Mouse (Mus musculus): ENCODE data around the gene Stip1. TPM values are rescaled to one million over a fixed set of nuclear protein-coding genes. Genes with fewer than 3 reads are reported as not detected.

Gene Stip1
- polyA plus RNA-seq, 1 experiment from 2014 or later, result 214 TPM

DNA sequence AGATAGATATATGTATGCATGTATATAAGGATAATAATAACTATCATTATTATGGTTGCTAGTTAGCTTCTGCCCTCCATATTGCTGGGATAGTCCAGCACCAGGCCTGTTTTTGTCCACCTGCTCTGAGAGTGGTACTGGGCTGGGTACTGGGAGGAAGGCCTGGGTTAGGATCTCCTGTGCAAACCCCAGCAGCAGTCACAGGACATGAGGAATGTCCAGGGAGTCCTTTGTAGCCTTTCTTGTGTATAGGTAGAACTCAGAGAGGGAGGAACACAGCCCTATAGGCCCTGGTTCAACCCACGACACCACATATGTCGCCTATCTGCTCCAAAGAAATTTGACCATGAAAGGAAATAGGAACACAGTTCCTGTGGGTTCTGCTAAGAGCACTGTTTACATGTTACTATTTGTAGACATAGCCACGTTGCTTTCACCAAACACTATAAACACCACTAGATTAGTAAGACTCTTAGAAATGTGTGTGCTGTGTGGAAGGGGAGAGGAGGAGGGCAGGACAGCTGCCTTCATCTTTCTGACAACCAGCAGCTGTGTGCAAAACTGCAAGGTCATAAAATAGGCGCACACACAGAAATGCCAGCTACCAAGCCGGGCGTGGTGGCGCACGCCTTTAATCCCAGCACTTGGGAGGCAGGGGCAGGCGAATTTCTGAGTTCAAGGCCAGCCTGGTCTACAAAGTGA lies 32.7 kb downstream of the Stip1 start:
- no peak overlapping the region for H3K4me2 ChIP-seq (ENCODE audit: low read length)
- H3K27me3 ChIP-seq (replicated peaks; ENCODE audit: control insufficient read depth, insufficient read depth, low read length), result no peaks in the 10 kb centered on the region
- ATAC-seq, result no peak
- WGBS, result 87% methylated on average over 9 of the region's 9 CpGs
- no peak overlapping the region for H3K27ac ChIP-seq (ENCODE audit: low read depth, low read length)
- no peaks in the 10 kb centered on the region for H3K36me3 ChIP-seq (ENCODE audit: control insufficient read depth, insufficient read depth, low read length)
- no peak overlapping the region for H3K9ac ChIP-seq (ENCODE audit: low read depth, low read length)
- H3K9me3 ChIP-seq (ENCODE audit: control insufficient read depth, low read length), result no peaks in the 10 kb centered on the region
- no peaks in the 10 kb centered on the region for H3K4me1 ChIP-seq (ENCODE audit: control insufficient read depth, insufficient read depth, low read depth, low read length)
- no peak overlapping the region for H3K4me3 ChIP-seq (ENCODE audit: low read length)

DNA sequence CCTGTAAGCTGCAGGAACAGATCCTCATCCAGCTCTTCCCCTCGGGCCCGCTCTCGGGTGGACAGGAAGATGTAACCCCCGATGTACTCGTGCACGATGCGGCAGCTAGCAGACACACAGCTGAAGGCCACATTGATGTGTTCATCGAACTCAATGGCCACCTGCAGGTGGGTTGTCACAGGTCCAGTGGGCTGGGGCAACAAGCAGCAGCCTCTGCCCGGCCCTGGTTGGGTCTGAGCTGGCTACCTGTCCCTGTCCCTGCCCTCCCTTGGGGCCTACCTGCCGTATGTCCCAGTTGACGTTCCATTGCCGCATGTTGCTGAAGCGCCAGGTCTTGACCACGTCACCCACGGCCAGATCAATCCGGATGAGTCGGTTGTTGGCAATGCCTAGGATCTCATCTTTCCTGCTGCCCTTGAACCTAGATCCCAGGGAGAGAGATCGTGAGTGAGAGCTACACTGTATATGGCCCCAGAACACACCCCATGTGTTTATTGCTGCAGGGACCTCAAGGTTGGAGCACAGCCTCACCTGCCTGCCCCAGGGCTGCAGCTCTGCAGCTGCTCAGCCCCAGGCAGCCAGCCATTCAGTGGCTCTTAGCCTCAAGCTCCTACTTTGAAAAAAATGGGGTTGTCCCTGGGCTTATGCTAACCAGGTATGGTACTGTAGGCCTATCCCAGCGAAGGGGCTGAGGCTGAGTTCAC lies 40.3 kb downstream of the Stip1 start:
- no peak for ATAC-seq
- Histone ChIP-seq H3K9me3 (ENCODE audit: control insufficient read depth, low read length) (no peaks in the 10 kb centered on the region), H3K27ac (ENCODE audit: low read depth, low read length) (no peak overlapping the region), H3K9ac (ENCODE audit: low read depth, low read length) (no peak overlapping the region), H3K36me3 (ENCODE audit: control insufficient read depth, insufficient read depth, low read length) (peaks cover 16% of the 10 kb centered on the region), H3K27me3 (replicated peaks; ENCODE audit: control insufficient read depth, insufficient read depth, low read length) (no peaks in the 10 kb centered on the region), H3K4me2 (ENCODE audit: low read length) (no peak overlapping the region), H3K4me3 (ENCODE audit: low read length) (no peak overlapping the region), H3K4me1 (ENCODE audit: control insufficient read depth, insufficient read depth, low read depth, low read length) (peaks cover 23% of the 10 kb centered on the region)
- WGBS, result 97% methylated on average over 19 of the region's 19 CpGs

- Histone ChIP-seq H3K9ac (ENCODE audit: low read depth, low read length) (no peak overlapping the region), H3K27me3 (replicated peaks; ENCODE audit: control insufficient read depth, insufficient read depth, low read length) (no peaks in the 10 kb centered on the region), H3K27ac (ENCODE audit: low read depth, low read length) (no peak overlapping the region), H3K9me3 (ENCODE audit: control insufficient read depth, low read length) (no peaks in the 10 kb centered on the region), H3K4me2 (ENCODE audit: low read length) (no peak overlapping the region), H3K4me3 (ENCODE audit: low read length) (no peak overlapping the region), H3K36me3 (ENCODE audit: control insufficient read depth, insufficient read depth, low read length) (peaks cover 16% of the 10 kb centered on the region), H3K4me1 (ENCODE audit: control insufficient read depth, insufficient read depth, low read depth, low read length) (peaks cover 29% of the 10 kb centered on the region)
- WGBS, result 79% methylated on average over 9 of the region's 9 CpGs
- no peak for ATAC-seq
Observed at GRCm38 (mm10) chr19:6997721-6998290, 42.0 kb downstream of the Stip1 start.

- Histone ChIP-seq H3K27ac (ENCODE audit: low read depth, low read length) (peak within 1 kb of the TSS; percentile 71), H3K9ac (ENCODE audit: low read depth, low read length) (peak within 1 kb of the TSS; percentile 83), H3K27me3 (replicated peaks; ENCODE audit: control insufficient read depth, insufficient read depth, low read length) (no peaks in the 10 kb centered on the region), H3K36me3 (ENCODE audit: control insufficient read depth, insufficient read depth, low read length) (peaks cover 16% of the 10 kb centered on the region), H3K9me3 (ENCODE audit: control insufficient read depth, low read length) (no peaks in the 10 kb centered on the region), H3K4me3 (ENCODE audit: low read length) (peak within 1 kb of the TSS; percentile 69), H3K4me2 (ENCODE audit: low read length) (peak within 1 kb of the TSS; percentile 75), H3K4me1 (ENCODE audit: control insufficient read depth, insufficient read depth, low read depth, low read length) (peaks cover 35% of the 10 kb centered on the region)
- ATAC-seq, result peak; percentile 81
- under 1% methylated on average over 24 of the region's 24 CpGs for WGBS
Observed at GRCm38 (mm10) chr19:6996006-6996405, 43.8 kb downstream of the Stip1 start, which contains the start of the genes Nudt22 and Trpt1. Gene Nudt22 (minus strand): TSS chr19:6996117. Gene Trpt1 (plus strand): TSS chr19:6996131.

- peaks cover 16% of the 10 kb centered on the region for H3K36me3 ChIP-seq (ENCODE audit: control insufficient read depth, insufficient read depth, low read length)
Observed at GRCm38 (mm10) chr19:6995255-6995991, 44.3 kb downstream of the Stip1 start.

DNA sequence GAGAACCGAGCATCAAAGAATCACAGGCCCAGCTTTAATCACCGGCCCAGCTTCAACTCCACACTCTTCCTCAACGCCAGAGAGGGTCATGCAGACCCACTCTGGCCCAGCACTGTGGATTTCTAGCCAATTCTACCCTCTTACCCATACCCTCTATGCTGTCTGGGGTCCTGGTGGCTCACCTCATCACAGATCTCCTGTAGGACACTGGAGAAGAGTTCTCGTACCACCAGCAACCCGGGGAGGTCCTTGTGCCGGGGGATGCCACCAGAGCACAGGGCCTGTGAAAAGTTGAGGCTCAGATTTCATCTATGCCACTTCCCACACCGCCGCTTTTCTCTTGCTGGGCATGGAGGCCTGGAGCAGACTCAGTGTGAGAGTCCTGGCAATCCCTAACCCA lies 45.3 kb downstream of the Stip1 start:
- Histone ChIP-seq H3K9me3 (ENCODE audit: control insufficient read depth, low read length) (no peaks in the 10 kb centered on the region), H3K9ac (ENCODE audit: low read depth, low read length) (no peak overlapping the region), H3K4me1 (ENCODE audit: control insufficient read depth, insufficient read depth, low read depth, low read length) (peaks cover 35% of the 10 kb centered on the region), H3K4me3 (ENCODE audit: low read length) (no peak overlapping the region), H3K27me3 (replicated peaks; ENCODE audit: control insufficient read depth, insufficient read depth, low read length) (no peaks in the 10 kb centered on the region), H3K4me2 (ENCODE audit: low read length) (no peak overlapping the region), H3K36me3 (ENCODE audit: control insufficient read depth, insufficient read depth, low read length) (peaks cover 8% of the 10 kb centered on the region), H3K27ac (ENCODE audit: low read depth, low read length) (no peak overlapping the region)
- ATAC-seq, result no peak
- 85% methylated on average over 8 of the region's 8 CpGs for WGBS

More at GRCm38 (mm10) chr19:6995255-6995991, 44.3 kb downstream of the Stip1 start:
- Histone ChIP-seq H3K9me3 (ENCODE audit: control insufficient read depth, low read length) (no peaks in the 10 kb centered on the region), H3K4me3 (ENCODE audit: low read length) (peak overlapping the region; percentile 69), H3K4me2 (ENCODE audit: low read length) (peak overlapping the region; percentile 75), H3K27ac (ENCODE audit: low read depth, low read length) (peak overlapping the region; percentile 39; the same call in 1 of the 2 replicates), H3K27me3 (replicated peaks; ENCODE audit: control insufficient read depth, insufficient read depth, low read length) (no peaks in the 10 kb centered on the region), H3K9ac (ENCODE audit: low read depth, low read length) (peak overlapping the region; percentile 83), H3K4me1 (ENCODE audit: control insufficient read depth, insufficient read depth, low read depth, low read length) (peaks cover 35% of the 10 kb centered on the region)
- WGBS, result 45% methylated on average over 21 of the region's 21 CpGs
- ATAC-seq, result no peak

- no peaks in the 10 kb centered on the region for H3K27me3 ChIP-seq (replicated peaks; ENCODE audit: control insufficient read depth, insufficient read depth, low read length)
- ATAC-seq, result no peak
- 84% methylated on average over 8 of the region's 8 CpGs for whole genome bisulfite sequencing
- peaks cover 4% of the 10 kb centered on the region for H3K36me3 ChIP-seq (ENCODE audit: control insufficient read depth, insufficient read depth, low read length)
- peaks cover 35% of the 10 kb centered on the region for H3K4me1 ChIP-seq (ENCODE audit: control insufficient read depth, insufficient read depth, low read depth, low read length)
- H3K9ac ChIP-seq (ENCODE audit: low read depth, low read length), result no peak overlapping the region
- no peak overlapping the region for H3K4me3 ChIP-seq (ENCODE audit: low read length)
- no peaks in the 10 kb centered on the region for H3K9me3 ChIP-seq (ENCODE audit: control insufficient read depth, low read length)
- no peak overlapping the region for H3K27ac ChIP-seq (ENCODE audit: low read depth, low read length)
- H3K4me2 ChIP-seq (ENCODE audit: low read length), result no peak overlapping the region
Observed at GRCm38 (mm10) chr19:6994002-6994401, 45.8 kb downstream of the Stip1 start.

DNA sequence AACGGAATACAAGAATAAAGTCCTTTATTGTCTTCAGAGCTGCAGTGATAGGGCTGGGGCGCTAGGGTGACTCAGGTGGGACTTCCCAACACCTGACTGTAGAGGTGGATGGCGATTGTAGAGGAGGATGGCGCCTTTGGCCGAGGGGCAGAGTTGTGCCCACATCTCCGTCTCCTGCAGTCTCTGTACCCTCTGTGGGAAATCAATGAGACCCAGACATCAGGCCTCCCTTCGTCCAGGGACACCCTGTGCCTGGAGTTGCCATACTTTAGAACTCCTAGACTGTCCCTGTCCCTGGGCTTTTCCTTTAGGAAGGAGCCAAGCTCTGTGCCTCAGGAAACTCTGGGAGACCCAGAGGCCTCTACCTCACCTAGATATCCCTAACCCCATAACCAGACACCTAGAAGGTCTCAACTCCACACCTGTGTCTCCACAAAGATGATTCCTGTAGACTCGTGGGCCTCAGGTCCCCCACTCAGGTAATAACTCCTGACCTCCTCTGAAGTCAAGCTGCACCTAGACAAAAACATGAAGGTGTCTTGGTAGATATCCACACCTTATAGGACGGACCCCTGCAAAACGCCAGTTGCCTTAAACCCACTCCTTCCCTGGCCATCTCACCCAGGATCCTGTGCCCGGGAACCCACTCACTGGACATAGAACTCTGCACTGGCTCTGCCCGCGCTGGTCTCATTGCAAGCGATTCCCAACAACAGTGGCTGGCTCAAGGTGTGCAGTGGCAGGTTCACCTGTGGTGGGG lies 46.6 kb downstream of the Stip1 start:
- no peak for ATAC-seq
- Histone ChIP-seq H3K4me1 (ENCODE audit: control insufficient read depth, insufficient read depth, low read depth, low read length) (peaks cover 36% of the 10 kb centered on the region), H3K9me3 (ENCODE audit: control insufficient read depth, low read length) (no peaks in the 10 kb centered on the region), H3K4me2 (ENCODE audit: low read length) (peak overlapping the region; percentile 70), H3K4me3 (ENCODE audit: low read length) (peak overlapping the region; percentile 41), H3K36me3 (ENCODE audit: control insufficient read depth, insufficient read depth, low read length) (no peaks in the 10 kb centered on the region), H3K27ac (ENCODE audit: low read depth, low read length) (no peak overlapping the region), H3K27me3 (replicated peaks; ENCODE audit: control insufficient read depth, insufficient read depth, low read length) (no peaks in the 10 kb centered on the region), H3K9ac (ENCODE audit: low read depth, low read length) (peak overlapping the region; percentile 50)
- WGBS, result 61% methylated on average over 14 of the region's 14 CpGs

Measured in hindbrain, embryonic 16.5 days (tissue).